18 mouse cellular contexts compared by ENCODE assay signal in the genomic region with DNA sequence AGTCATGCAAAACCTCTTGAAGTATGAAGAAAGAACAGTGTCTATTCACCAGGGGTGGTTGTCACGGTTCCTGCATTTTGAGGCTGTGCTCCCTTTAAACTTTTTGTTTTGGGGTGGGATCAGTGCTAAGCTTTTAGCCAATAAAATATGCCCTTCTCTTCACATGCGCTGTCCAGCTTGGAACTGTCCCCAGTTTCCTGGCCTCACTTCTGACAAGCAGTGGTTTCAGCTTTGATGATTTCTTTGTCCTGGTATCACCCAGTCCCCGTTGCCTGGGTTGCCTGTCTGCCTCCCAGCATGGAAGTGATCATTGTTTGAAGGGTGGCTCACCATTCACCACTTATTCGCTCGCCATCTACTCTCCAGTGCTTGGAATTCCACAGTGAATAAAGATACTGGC.
A peak's percentile ranks its signal among the peaks of the same experiment; 100 is the strongest.
DNase-seq lines count a peak whose midpoint lies in the region; ATAC-seq lines count a peak whose summit lies in the region.
"Had no signal": no experiment of that assay in that cellular context is flagged by ENCODE, and none has a peak within 500 bp of the region (broad histone marks: within the 10 kb centered on the region; RNA-seq: fewer than 3 reads in every experiment).

No protein-coding gene starts in this region.

- no peaks in the 10 kb centered on the region for H3K9me3 ChIP-seq in heart, embryonic 10.5 days
- H3K9me3 ChIP-seq in neural tube, embryonic 13.5 days, result no peaks in the 10 kb centered on the region
- H3K9me3 ChIP-seq in hindbrain, embryonic 11.5 days (ENCODE audit: control insufficient read depth, low read length), result no peaks in the 10 kb centered on the region
- H3K9me3 ChIP-seq: embryonic facial prominence, embryonic 15.5 days; forebrain, embryonic 13.5 days; limb, embryonic 15.5 days had no signal

- H3K27me3 ChIP-seq in heart, embryonic 10.5 days (ENCODE audit: insufficient read depth, poor library complexity, severe bottlenecking), result no peaks in the 10 kb centered on the region
- no peaks in the 10 kb centered on the region for H3K27me3 ChIP-seq in neural tube, embryonic 13.5 days
- H3K27me3 ChIP-seq in hindbrain, embryonic 11.5 days (ENCODE audit: control insufficient read depth, insufficient read depth, low read length), result no peaks in the 10 kb centered on the region
- H3K27me3 ChIP-seq: embryonic facial prominence, embryonic 15.5 days; forebrain, embryonic 13.5 days; limb, embryonic 15.5 days; megakaryocyte, embryonic 14.5 days had no signal

- WGBS in heart, embryonic 10.5 days, result 79% methylated on average over 5 of the region's 5 CpGs
- WGBS in neural tube, embryonic 13.5 days, result 48% methylated on average over 5 of the region's 5 CpGs
- 47% methylated on average over 5 of the region's 5 CpGs for WGBS in hindbrain, embryonic 11.5 days

- H3K4me2 ChIP-seq in neural tube, embryonic 13.5 days, result no peak overlapping the region
- H3K4me2 ChIP-seq in hindbrain, embryonic 11.5 days (replicated peaks; ENCODE audit: low read depth, low read length), result no peak overlapping the region
- H3K4me2 ChIP-seq: embryonic facial prominence, embryonic 15.5 days; forebrain, embryonic 13.5 days; limb, embryonic 15.5 days had no signal

- peak; percentile 96 for DNase-seq in heart, adult 11 months
- no peak for DNase-seq in heart, embryonic 10.5 days (ENCODE audit: low spot score)
- no peak for DNase-seq in neural tube, embryonic 10.5 days (ENCODE audit: extremely low spot score, low spot score)
- DNase-seq in hindbrain, embryonic 11.5 days (ENCODE audit: low spot score), result peak; percentile 19
- no peak for DNase-seq in spleen, postnatal 4 days (ENCODE audit: low spot score in 2 of 2)
- no peak for DNase-seq in layer of hippocampus, adult 18-20 months (ENCODE audit: low spot score in 2 of 2)
- DNase-seq in adrenal gland, adult 18-20 months (ENCODE audit: low spot score in 2 of 2), result no peak
- DNase-seq: adrenal gland, postnatal 36 days; cerebellum, adult 11 months; gastrocnemius, postnatal 10 days; kidney, adult 8-10 months; lung, adult 18-20 months; right cerebral cortex, postnatal 4 days had no signal

- H3K27ac ChIP-seq in heart, embryonic 10.5 days, result no peak overlapping the region
- no peak overlapping the region for H3K27ac ChIP-seq in neural tube, embryonic 13.5 days (replicated peaks)
- H3K27ac ChIP-seq in hindbrain, embryonic 11.5 days (ENCODE audit: low read depth, low read length), result no peak overlapping the region
- H3K27ac ChIP-seq: embryonic facial prominence, embryonic 15.5 days; forebrain, embryonic 13.5 days; limb, embryonic 15.5 days had no signal

- ATAC-seq in neural tube, embryonic 13.5 days (ENCODE audit: low read depth), result peak; percentile 45; the same call in 1 of the 2 replicates
- peak; percentile 43 for ATAC-seq in hindbrain, embryonic 11.5 days (ENCODE audit: low FRiP score)
- ATAC-seq: forebrain, embryonic 13.5 days had no signal

- no peaks in the 10 kb centered on the region for H3K36me3 ChIP-seq in heart, embryonic 10.5 days
- H3K36me3 ChIP-seq in neural tube, embryonic 13.5 days, result no peaks in the 10 kb centered on the region
- H3K36me3 ChIP-seq in hindbrain, embryonic 11.5 days (ENCODE audit: control insufficient read depth, insufficient read depth, low read length), result no peaks in the 10 kb centered on the region
- H3K36me3 ChIP-seq: embryonic facial prominence, embryonic 15.5 days; limb, embryonic 15.5 days had no signal

- H3K4me1 ChIP-seq in heart, embryonic 10.5 days, result peaks cover 7% of the 10 kb centered on the region; the same call in 1 of the 2 replicates
- H3K4me1 ChIP-seq in neural tube, embryonic 13.5 days (replicated peaks), result peaks cover 36% of the 10 kb centered on the region
- no peaks in the 10 kb centered on the region for H3K4me1 ChIP-seq in hindbrain, embryonic 11.5 days (replicated peaks; ENCODE audit: control insufficient read depth, insufficient read depth, low read length)
- H3K4me1 ChIP-seq: embryonic facial prominence, embryonic 15.5 days; megakaryocyte, embryonic 14.5 days had no signal

- no peak overlapping the region for H3K4me3 ChIP-seq in heart, embryonic 10.5 days
- no peak overlapping the region for H3K4me3 ChIP-seq in neural tube, embryonic 13.5 days
- no peak overlapping the region for H3K4me3 ChIP-seq in hindbrain, embryonic 11.5 days (ENCODE audit: low read depth, low read length)
- H3K4me3 ChIP-seq: embryonic facial prominence, embryonic 15.5 days; forebrain, embryonic 13.5 days; limb, embryonic 15.5 days had no signal

- no peak overlapping the region for H3K9ac ChIP-seq in neural tube, embryonic 13.5 days
- no peak overlapping the region for H3K9ac ChIP-seq in hindbrain, embryonic 11.5 days (ENCODE audit: low read depth, low read length)
- H3K9ac ChIP-seq: embryonic facial prominence, embryonic 15.5 days; forebrain, embryonic 13.5 days; limb, embryonic 15.5 days had no signal

Comparison
In these comparisons a context has a peak if more than half of its experiments do, and no peak if none do; other contexts are left out.
1. DNase-seq: peak in heart, adult 11 months (single experiment) and hindbrain, embryonic 11.5 days (single experiment); none in heart, embryonic 10.5 days (single experiment), neural tube, embryonic 10.5 days (single experiment), spleen, postnatal 4 days (0 of 2), layer of hippocampus, adult 18-20 months (0 of 2) and adrenal gland, adult 18-20 months (0 of 2).